Mouse (Mus musculus): Measurements from ENCODE around the gene Myo19. TPM values are rescaled to one million over a fixed set of nuclear protein-coding genes. Genes with fewer than 3 reads are reported as not detected.

The Myo19 gene
- polyA plus RNA-seq, 1 experiment, result 14.6 TPM

DNA sequence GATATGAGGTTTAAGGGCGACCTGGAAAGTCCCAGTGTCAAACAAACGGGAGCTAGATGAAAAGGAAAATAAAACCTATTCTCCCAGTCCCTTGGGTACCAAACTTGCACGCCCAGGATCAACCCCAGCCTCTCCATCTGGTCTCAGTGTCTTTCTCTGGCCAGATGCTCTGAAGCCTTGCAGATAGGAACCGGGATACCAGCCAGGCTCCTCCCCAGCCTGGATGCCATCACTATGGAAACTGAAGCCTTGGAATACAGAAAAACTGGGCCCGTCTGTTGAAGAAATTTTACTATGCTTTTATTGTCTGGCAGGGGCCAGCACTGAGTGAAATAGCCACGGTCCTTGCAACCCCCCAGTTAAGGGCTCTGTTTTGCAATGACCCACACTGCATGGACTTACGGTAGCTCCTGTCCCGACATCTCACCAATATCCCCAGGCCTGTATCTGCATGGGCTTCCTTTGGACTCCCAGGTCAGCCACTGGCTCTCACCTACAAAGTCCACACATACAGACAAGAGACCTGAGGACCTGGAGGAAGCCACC is 59.6 kb downstream of the Myo19 start:
- H3K27ac ChIP-seq (ENCODE audit: insufficient read depth, low read length), result peak overlapping the region; percentile 27

DNA sequence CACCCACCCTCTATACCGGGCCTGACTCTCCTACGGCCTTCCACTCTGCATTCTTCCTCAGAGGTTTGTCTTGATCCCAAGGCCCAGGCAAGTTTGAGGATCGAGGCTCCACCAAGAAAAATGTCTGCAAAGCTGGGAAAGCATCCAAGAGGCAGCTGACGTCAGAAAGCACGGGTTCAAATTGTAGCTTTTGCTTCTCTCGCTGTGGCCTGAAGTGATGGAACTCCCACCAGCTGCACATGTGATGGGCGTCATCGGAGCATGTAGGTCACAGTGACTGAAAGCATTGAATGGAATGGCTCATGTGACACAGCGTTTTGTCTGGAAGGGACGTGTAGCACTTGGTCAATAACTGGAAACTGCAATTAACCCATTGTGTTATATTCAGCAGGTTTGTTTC is 60.2 kb downstream of the Myo19 start:
- TF ChIP-seq CTCF (IDR thresholded peaks at IDR 0.05; ENCODE audit: extremely low read depth, insufficient read depth, low read length) (no peak), POLR2A (IDR thresholded peaks at IDR 0.05; ENCODE audit: extremely low read depth, insufficient read depth, low read length) (no peak)
- Histone ChIP-seq H3K27ac (ENCODE audit: insufficient read depth, low read length) (peak overlapping the region; percentile 20; the same call in 1 of the 2 replicates), H3K4me3 (ENCODE audit: insufficient read depth, low read length) (no peak overlapping the region)

More for the DNA sequence above, 59.6 kb downstream of the Myo19 start:
- H3K4me1 ChIP-seq (ENCODE audit: control insufficient read depth, insufficient read depth, low read length), result peaks cover 7% of the 10 kb centered on the region
- no peak overlapping the region for H3K4me3 ChIP-seq (ENCODE audit: insufficient read depth, low read length)
- no peak for TF ChIP-seq CTCF (IDR thresholded peaks at IDR 0.05; ENCODE audit: extremely low read depth, insufficient read depth, low read length)
- no peak for TF ChIP-seq POLR2A (IDR thresholded peaks at IDR 0.05; ENCODE audit: extremely low read depth, insufficient read depth, low read length)

DNA sequence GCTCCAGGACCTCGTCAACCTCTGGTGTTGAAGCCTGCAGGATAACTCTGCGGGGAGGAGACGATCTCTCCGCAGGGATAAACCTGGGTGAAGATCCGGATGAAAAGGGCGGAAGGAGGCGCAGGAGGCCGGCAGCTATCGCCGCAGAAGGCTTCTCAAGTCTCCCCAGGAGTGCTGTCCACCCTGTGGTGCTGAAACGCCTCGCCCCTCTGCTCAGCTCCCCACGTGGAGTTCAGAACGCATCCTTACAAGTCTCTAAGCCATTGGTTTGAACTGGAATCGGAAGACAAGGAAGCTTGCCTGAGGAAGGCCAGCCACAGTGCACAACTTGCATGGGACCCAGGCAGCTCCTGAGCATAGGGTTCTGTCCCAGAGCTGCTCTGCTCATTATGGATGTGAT is 64.0 kb downstream of the Myo19 start:
- Histone ChIP-seq H3K27ac (ENCODE audit: insufficient read depth, low read length) (no peak overlapping the region), H3K4me1 (ENCODE audit: control insufficient read depth, insufficient read depth, low read length) (peaks cover 7% of the 10 kb centered on the region), H3K4me3 (ENCODE audit: insufficient read depth, low read length) (no peak overlapping the region)
- TF ChIP-seq POLR2A (IDR thresholded peaks at IDR 0.05; ENCODE audit: extremely low read depth, insufficient read depth, low read length) (no peak), CTCF (IDR thresholded peaks at IDR 0.05; ENCODE audit: extremely low read depth, insufficient read depth, low read length) (no peak)

More for the DNA sequence above, 60.2 kb downstream of the Myo19 start:
- peaks cover 7% of the 10 kb centered on the region for H3K4me1 ChIP-seq (ENCODE audit: control insufficient read depth, insufficient read depth, low read length)

DNA sequence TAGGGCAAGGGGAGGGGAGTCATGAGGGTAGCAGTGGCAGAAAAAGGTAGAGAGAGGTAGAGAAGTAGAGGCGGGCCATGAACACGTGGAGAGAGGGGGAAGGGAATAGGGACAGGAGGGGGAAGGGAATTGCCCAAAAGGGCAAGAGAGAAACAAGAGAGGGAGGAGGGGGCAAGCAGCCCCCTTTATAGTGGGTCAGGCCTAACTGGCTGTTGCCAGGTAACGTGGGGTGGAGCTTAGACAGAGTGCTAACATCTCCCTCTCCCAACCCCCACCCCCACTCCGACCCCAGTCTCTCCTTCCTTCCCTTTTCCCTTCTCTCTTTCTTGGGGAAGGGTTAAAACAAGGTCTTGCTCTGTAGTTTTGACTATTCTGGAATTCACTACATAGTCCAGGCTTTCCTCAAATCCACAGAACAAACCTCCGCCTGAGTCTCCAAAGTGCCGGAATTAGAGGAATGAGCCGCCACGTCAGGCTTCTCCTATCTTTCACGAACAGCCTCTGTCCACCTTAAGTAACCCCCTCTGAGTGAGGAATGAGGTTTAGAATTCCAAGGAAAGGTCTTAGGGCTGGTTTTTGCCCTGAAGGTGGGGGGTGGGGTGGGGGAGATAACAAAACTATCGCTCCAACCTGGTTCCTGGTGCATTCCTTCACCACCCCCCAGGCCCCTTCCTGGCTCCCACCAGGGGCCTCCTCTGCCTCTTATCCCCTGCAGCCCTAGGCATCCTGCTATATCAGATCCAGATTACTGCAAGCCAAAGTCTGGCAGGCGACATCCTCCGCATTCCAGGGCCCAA is 64.9 kb downstream of the Myo19 start:
- no peak overlapping the region for H3K27ac ChIP-seq (ENCODE audit: insufficient read depth, low read length)
- H3K4me3 ChIP-seq (ENCODE audit: insufficient read depth, low read length), result no peak overlapping the region
- no peak for TF ChIP-seq CTCF (IDR thresholded peaks at IDR 0.05; ENCODE audit: extremely low read depth, insufficient read depth, low read length)
- no peak for TF ChIP-seq POLR2A (IDR thresholded peaks at IDR 0.05; ENCODE audit: extremely low read depth, insufficient read depth, low read length)
- peaks cover 4% of the 10 kb centered on the region for H3K4me1 ChIP-seq (ENCODE audit: control insufficient read depth, insufficient read depth, low read length)

DNA sequence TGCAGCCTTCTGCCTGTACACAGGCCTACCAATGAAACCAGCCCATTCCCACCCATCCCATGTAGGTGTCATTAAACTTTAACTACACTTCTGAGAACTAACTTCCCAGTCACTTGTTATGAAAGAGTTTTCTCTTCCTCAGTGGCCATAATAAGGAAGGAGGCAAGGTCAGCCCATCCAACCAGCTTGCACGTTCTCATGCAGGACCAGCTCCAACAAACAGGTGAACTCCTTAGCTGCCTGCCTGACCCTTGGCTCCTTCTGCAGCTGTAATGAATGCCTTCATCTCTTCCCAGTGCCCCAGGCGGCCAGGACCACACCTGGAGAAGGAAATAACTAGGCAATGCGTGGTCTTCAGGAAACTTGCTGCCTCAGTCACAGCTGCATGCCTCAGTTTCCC is 65.9 kb downstream of the Myo19 start:
- peaks cover 1% of the 10 kb centered on the region; the same call in 1 of the 2 replicates for H3K4me1 ChIP-seq (ENCODE audit: control insufficient read depth, insufficient read depth, low read length)
- H3K4me3 ChIP-seq (ENCODE audit: insufficient read depth, low read length), result no peak overlapping the region
- TF ChIP-seq POLR2A (IDR thresholded peaks at IDR 0.05; ENCODE audit: extremely low read depth, insufficient read depth, low read length), result no peak
- no peak for TF ChIP-seq CTCF (IDR thresholded peaks at IDR 0.05; ENCODE audit: extremely low read depth, insufficient read depth, low read length)
- no peak overlapping the region for H3K27ac ChIP-seq (ENCODE audit: insufficient read depth, low read length)

DNA sequence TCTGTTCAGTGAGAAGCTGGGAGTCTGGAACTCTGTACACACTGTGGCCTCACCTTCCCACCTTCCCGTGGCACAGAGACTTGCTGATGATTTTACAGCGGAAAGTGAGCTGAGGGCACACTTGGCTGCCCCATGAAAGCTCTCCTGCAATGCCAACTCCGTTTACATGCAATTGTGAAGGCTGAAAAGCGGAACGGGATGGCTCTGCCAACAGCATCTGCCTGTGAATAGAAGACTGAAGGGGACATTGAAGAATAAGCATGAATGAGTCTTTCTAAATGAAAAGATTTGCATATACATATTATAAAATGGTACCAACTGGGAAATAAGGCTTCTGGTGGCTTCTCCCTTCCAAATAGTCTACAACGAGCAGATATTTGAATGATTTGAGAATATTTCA is 67.3 kb downstream of the Myo19 start:
- Histone ChIP-seq H3K27ac (ENCODE audit: insufficient read depth, low read length) (no peak overlapping the region), H3K4me3 (ENCODE audit: insufficient read depth, low read length) (no peak overlapping the region), H3K4me1 (ENCODE audit: control insufficient read depth, insufficient read depth, low read length) (peaks cover 1% of the 10 kb centered on the region; the same call in 1 of the 2 replicates)
- TF ChIP-seq POLR2A (IDR thresholded peaks at IDR 0.05; ENCODE audit: extremely low read depth, insufficient read depth, low read length) (no peak), CTCF (IDR thresholded peaks at IDR 0.05; ENCODE audit: extremely low read depth, insufficient read depth, low read length) (no peak)

DNA sequence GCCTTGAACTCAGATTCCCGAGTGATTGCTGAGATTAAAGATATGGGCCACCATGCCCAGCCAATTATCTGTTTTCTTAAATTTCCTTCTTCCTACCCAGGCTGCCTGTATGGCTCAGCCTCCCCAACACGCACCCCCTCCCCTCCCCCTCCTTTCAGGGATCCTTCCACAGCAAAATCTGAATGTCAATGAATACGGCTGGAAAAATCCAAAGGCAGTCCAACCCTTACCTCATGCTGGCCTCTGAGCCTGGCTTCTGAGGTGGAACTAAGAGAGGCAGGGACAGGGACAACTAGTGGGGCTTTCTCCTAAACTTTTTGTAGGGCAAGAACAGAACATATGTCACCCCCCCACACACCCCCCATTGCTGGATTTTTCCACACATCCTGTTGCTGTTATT is 68.2 kb downstream of the Myo19 start:
- H3K4me1 ChIP-seq (ENCODE audit: control insufficient read depth, insufficient read depth, low read length), result peaks cover 1% of the 10 kb centered on the region; the same call in 1 of the 2 replicates
- no peak overlapping the region for H3K27ac ChIP-seq (ENCODE audit: insufficient read depth, low read length)
- no peak for TF ChIP-seq CTCF (IDR thresholded peaks at IDR 0.05; ENCODE audit: extremely low read depth, insufficient read depth, low read length)
- TF ChIP-seq POLR2A (IDR thresholded peaks at IDR 0.05; ENCODE audit: extremely low read depth, insufficient read depth, low read length), result no peak
- H3K4me3 ChIP-seq (ENCODE audit: insufficient read depth, low read length), result no peak overlapping the region

DNA sequence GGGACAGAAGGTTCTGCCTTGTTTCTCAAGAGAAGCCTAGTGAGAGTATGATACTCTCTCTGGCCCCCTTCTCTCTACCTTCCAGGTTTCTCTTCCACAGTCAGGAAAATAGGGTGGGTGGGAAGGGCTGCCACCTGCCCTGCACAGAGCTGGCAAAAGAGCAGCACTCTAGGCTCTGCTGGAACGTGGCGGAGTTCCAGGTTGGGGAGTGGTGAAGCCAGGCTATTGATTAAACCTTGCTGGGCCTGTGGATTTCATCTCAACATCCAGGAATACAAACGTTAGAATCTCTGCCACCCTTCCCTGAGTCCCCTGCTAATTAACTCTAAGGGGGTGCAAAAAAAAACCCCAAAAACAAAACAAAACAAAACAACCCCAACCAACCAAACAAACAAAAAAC is 68.6 kb downstream of the Myo19 start:
- TF ChIP-seq CTCF (IDR thresholded peaks at IDR 0.05; ENCODE audit: extremely low read depth, insufficient read depth, low read length), result no peak
- TF ChIP-seq POLR2A (IDR thresholded peaks at IDR 0.05; ENCODE audit: extremely low read depth, insufficient read depth, low read length), result no peak
- H3K4me3 ChIP-seq (ENCODE audit: insufficient read depth, low read length), result no peak overlapping the region
- H3K4me1 ChIP-seq (ENCODE audit: control insufficient read depth, insufficient read depth, low read length), result peaks cover 1% of the 10 kb centered on the region; the same call in 1 of the 2 replicates
- H3K27ac ChIP-seq (ENCODE audit: insufficient read depth, low read length), result no peak overlapping the region

DNA sequence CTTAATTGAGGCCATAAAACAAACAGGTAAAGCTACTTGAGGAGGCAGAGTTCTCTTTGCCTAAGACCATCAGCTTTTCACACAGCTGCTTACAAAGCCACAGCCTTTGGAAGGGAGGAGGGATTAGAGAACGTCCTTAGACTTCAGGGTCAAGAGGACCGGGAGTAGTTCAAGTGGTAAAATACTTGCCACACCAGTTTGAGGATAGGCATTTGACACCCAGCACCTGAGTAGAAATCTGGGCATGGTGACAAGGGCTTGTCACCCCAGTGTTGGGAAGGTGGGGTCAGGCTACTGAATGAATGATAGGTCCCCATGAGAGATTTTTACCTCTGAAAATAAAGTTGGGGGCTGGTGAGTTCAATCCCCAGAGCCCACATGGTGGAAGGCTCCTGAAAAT is 72.7 kb downstream of the Myo19 start:
- no peaks in the 10 kb centered on the region for H3K4me1 ChIP-seq (ENCODE audit: control insufficient read depth, insufficient read depth, low read length)
- no peak for TF ChIP-seq CTCF (IDR thresholded peaks at IDR 0.05; ENCODE audit: extremely low read depth, insufficient read depth, low read length)
- no peak for TF ChIP-seq POLR2A (IDR thresholded peaks at IDR 0.05; ENCODE audit: extremely low read depth, insufficient read depth, low read length)
- H3K27ac ChIP-seq (ENCODE audit: insufficient read depth, low read length), result no peak overlapping the region
- H3K4me3 ChIP-seq (ENCODE audit: insufficient read depth, low read length), result no peak overlapping the region

DNA sequence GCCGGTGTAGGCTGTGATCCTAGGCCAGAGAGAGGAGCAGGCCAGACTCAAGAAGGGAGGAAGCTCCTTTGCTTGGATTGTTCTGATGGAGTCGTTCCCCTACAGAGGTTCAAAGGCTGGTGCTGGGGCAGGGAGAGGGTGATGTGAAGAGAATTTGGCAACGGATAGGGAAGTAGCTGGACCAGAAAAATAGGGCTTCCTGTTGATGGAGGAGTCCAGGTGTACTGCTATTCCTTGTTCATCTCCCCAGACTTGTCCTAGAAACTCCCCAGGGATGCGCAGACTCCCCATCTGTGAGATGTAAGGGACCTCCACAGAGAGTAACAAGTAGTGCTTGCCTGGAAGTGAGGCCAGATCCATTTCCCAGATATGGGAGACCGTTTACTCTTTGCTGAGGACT is 76.5 kb downstream of the Myo19 start:
- TF ChIP-seq POLR2A (IDR thresholded peaks at IDR 0.05; ENCODE audit: extremely low read depth, insufficient read depth, low read length) (no peak), CTCF (IDR thresholded peaks at IDR 0.05; ENCODE audit: extremely low read depth, insufficient read depth, low read length) (no peak)
- Histone ChIP-seq H3K4me1 (ENCODE audit: control insufficient read depth, insufficient read depth, low read length) (no peaks in the 10 kb centered on the region), H3K27ac (ENCODE audit: insufficient read depth, low read length) (no peak overlapping the region), H3K4me3 (ENCODE audit: insufficient read depth, low read length) (no peak overlapping the region)
